Mouse (Mus musculus) adrenal gland, postnatal 36 days (tissue): ENCODE results near the gene Tmc7. TPM values are rescaled to one million over a fixed set of nuclear protein-coding genes. Genes with fewer than 3 reads are reported as not detected.
A peak's percentile ranks its signal among the peaks of the same experiment; 100 is the strongest.

Experiments
- DNase-seq, 2 experiments: peaks; one replicate each; pipeline ENCODE4 v3.0.0; 2021; ENCODE audit warnings: mixed read lengths in 1 of 2
- long read RNA-seq, 2 experiments: library from polyadenylated mRNA; stranded (forward); transcript quantifications; one replicate each; pipeline ENCODE4 v2.0.0; 2021; ENCODE audit warnings: borderline sequencing depth in 2 of 2
- total RNA-seq, 2 experiments: library from RNA; stranded (reverse); gene quantifications; 2 replicates each; pipeline ENCODE4 v1.2.3; 2021

Tmc7 gene
- under 1 TPM; 0.30 to 0.40 TPM for total RNA-seq
- long read RNA-seq, experiment 1 = 0 reads
- long read RNA-seq, experiment 2 = 0 reads

GRCm38 (mm10) chr7:118584257-118584907, at the start of gene Tmc7:
Tmc7 (minus strand) TSS chr7:118584736.
- peak; percentile 68 to 73 for DNase-seq

- DNase-seq = no peak
Observed at GRCm38 (mm10) chr7:118633951-118634350, 49.4 kb upstream of the Tmc7 start.

- no peak for DNase-seq
Observed at GRCm38 (mm10) chr7:118633094-118633493, 48.6 kb upstream of the Tmc7 start.

GRCm38 (mm10) chr7:118627550-118628298, 43.2 kb upstream of the Tmc7 start:
- no peak for DNase-seq

- DNase-seq = no peak
Observed at GRCm38 (mm10) chr7:118621094-118621493, 36.6 kb upstream of the Tmc7 start.

GRCm38 (mm10) chr7:118620243-118620906, 35.8 kb upstream of the Tmc7 start:
- DNase-seq = no peak

- DNase-seq = no peak
Observed at GRCm38 (mm10) chr7:118618104-118618503, 33.6 kb upstream of the Tmc7 start.

- no peak for DNase-seq
Observed at GRCm38 (mm10) chr7:118614076-118614475, 29.5 kb upstream of the Tmc7 start.

- DNase-seq = no peak
Observed at GRCm38 (mm10) chr7:118611933-118612332, 27.4 kb upstream of the Tmc7 start.

- DNase-seq = no peak
Observed at GRCm38 (mm10) chr7:118611185-118611749, 26.7 kb upstream of the Tmc7 start.

- DNase-seq = no peak
Observed at GRCm38 (mm10) chr7:118610721-118611120, 26.2 kb upstream of the Tmc7 start.

GRCm38 (mm10) chr7:118609815-118610214, 25.3 kb upstream of the Tmc7 start:
- no peak for DNase-seq

GRCm38 (mm10) chr7:118604842-118605241, 20.3 kb upstream of the Tmc7 start:
- peak in 1 of 2 experiments; percentile 11 for DNase-seq

- DNase-seq = no peak
Observed at GRCm38 (mm10) chr7:118599954-118600631, 15.6 kb upstream of the Tmc7 start.

- no peak for DNase-seq
Observed at GRCm38 (mm10) chr7:118597201-118597600, 12.7 kb upstream of the Tmc7 start, which contains the start of gene Tmc5. Tmc5 (plus strand) TSS chr7:118597297.

GRCm38 (mm10) chr7:118596271-118596670, 11.7 kb upstream of the Tmc7 start:
- DNase-seq = no peak

GRCm38 (mm10) chr7:118595228-118595627, 10.7 kb upstream of the Tmc7 start:
- peak; percentile 93 to 96 for DNase-seq

GRCm38 (mm10) chr7:118594611-118595010, 10.1 kb upstream of the Tmc7 start:
- DNase-seq = no peak

GRCm38 (mm10) chr7:118593567-118594407, 9.3 kb upstream of the Tmc7 start:
- DNase-seq = no peak

GRCm38 (mm10) chr7:118592146-118592545, 7.6 kb upstream of the Tmc7 start:
- DNase-seq = no peak

GRCm38 (mm10) chr7:118590726-118591305, 6.3 kb upstream of the Tmc7 start:
- DNase-seq = no peak
